Mouse (Mus musculus): ENCODE measurements at regions not wholly inside any gene's neighbourhood (a gene's known extent, or its start where the extent isn't known, plus 50 kb on each side); places are given as distances from the start of the nearest gene placed in this dataset.

GRCm38 (mm10) chr10:91734691-91735090 lies 553.6 kb upstream of the Tmpo start:
- Histone ChIP-seq H3K36me3 (ENCODE audit: control insufficient read depth, insufficient read depth, low read length) (no peaks in the 10 kb centered on the region), H3K4me3 (ENCODE audit: insufficient read depth, low read depth, low read length) (no peak overlapping the region), H3K9ac (ENCODE audit: low read depth, low read length) (no peak overlapping the region), H3K27ac (replicated peaks; ENCODE audit: insufficient read depth, low read depth, low read length) (no peak overlapping the region), H3K27me3 (ENCODE audit: control insufficient read depth, insufficient read depth, low read length) (no peaks in the 10 kb centered on the region), H3K79me2 (ENCODE audit: control insufficient read depth, insufficient read depth, low read length) (no peaks in the 10 kb centered on the region), H3K4me1 (ENCODE audit: control insufficient read depth, insufficient read depth, low read length) (no peaks in the 10 kb centered on the region)
- WGBS: 76% methylated on average over 8 of the region's 8 CpGs
- no peak for DNase-seq (ENCODE audit: extremely low read depth, low read depth, low spot score)
- TF ChIP-seq POLR2A (IDR thresholded peaks at IDR 0.05; ENCODE audit: extremely low read depth, insufficient read depth, low read length) (no peak), CTCF (IDR thresholded peaks at IDR 0.05; ENCODE audit: low read depth, low read length) (no peak)

- WGBS: 49% methylated on average over 9 of the region's 9 CpGs
- DNase-seq (ENCODE audit: extremely low read depth, low read depth, low spot score): no peak
- Histone ChIP-seq H3K4me1 (ENCODE audit: control insufficient read depth, insufficient read depth, low read length) (no peaks in the 10 kb centered on the region), H3K27me3 (ENCODE audit: control insufficient read depth, insufficient read depth, low read length) (no peaks in the 10 kb centered on the region), H3K36me3 (ENCODE audit: control insufficient read depth, insufficient read depth, low read length) (no peaks in the 10 kb centered on the region), H3K79me2 (ENCODE audit: control insufficient read depth, insufficient read depth, low read length) (no peaks in the 10 kb centered on the region), H3K9ac (ENCODE audit: low read depth, low read length) (no peak overlapping the region), H3K27ac (replicated peaks; ENCODE audit: insufficient read depth, low read depth, low read length) (no peak overlapping the region), H3K4me3 (ENCODE audit: insufficient read depth, low read depth, low read length) (no peak overlapping the region)
- TF ChIP-seq POLR2A (IDR thresholded peaks at IDR 0.05; ENCODE audit: extremely low read depth, insufficient read depth, low read length) (no peak), CTCF (IDR thresholded peaks at IDR 0.05; ENCODE audit: low read depth, low read length) (no peak)
Observed at GRCm38 (mm10) chr10:91732007-91732589, 551.0 kb upstream of the Tmpo start.

GRCm38 (mm10) chr10:91730062-91730461 lies 548.9 kb upstream of the Tmpo start:
- no peak for DNase-seq (ENCODE audit: extremely low read depth, low read depth, low spot score)
- 89% methylated on average over 6 of the region's 6 CpGs for WGBS
- Histone ChIP-seq H3K36me3 (ENCODE audit: control insufficient read depth, insufficient read depth, low read length) (no peaks in the 10 kb centered on the region), H3K79me2 (ENCODE audit: control insufficient read depth, insufficient read depth, low read length) (no peaks in the 10 kb centered on the region), H3K9ac (ENCODE audit: low read depth, low read length) (no peak overlapping the region), H3K27ac (replicated peaks; ENCODE audit: insufficient read depth, low read depth, low read length) (no peak overlapping the region), H3K27me3 (ENCODE audit: control insufficient read depth, insufficient read depth, low read length) (no peaks in the 10 kb centered on the region), H3K4me3 (ENCODE audit: insufficient read depth, low read depth, low read length) (no peak overlapping the region), H3K4me1 (ENCODE audit: control insufficient read depth, insufficient read depth, low read length) (no peaks in the 10 kb centered on the region)
- TF ChIP-seq POLR2A (IDR thresholded peaks at IDR 0.05; ENCODE audit: extremely low read depth, insufficient read depth, low read length) (no peak), CTCF (IDR thresholded peaks at IDR 0.05; ENCODE audit: low read depth, low read length) (no peak)

GRCm38 (mm10) chr10:91719561-91720371 lies 538.7 kb upstream of the Tmpo start:
- H3K4me1 ChIP-seq (ENCODE audit: control insufficient read depth, insufficient read depth, low read length): no peaks in the 10 kb centered on the region
- WGBS: 87% methylated on average over 9 of the region's 9 CpGs
- H3K27ac ChIP-seq (replicated peaks; ENCODE audit: insufficient read depth, low read depth, low read length): no peak overlapping the region
- H3K27me3 ChIP-seq (ENCODE audit: control insufficient read depth, insufficient read depth, low read length): 0 out of 2 replicates have a peak, but pooled peaks cover 2% of the 10 kb centered on the region
- H3K9ac ChIP-seq (ENCODE audit: low read depth, low read length): no peak overlapping the region
- no peaks in the 10 kb centered on the region for H3K79me2 ChIP-seq (ENCODE audit: control insufficient read depth, insufficient read depth, low read length)
- no peak for DNase-seq (ENCODE audit: extremely low read depth, low read depth, low spot score)
- no peak overlapping the region for H3K4me3 ChIP-seq (ENCODE audit: insufficient read depth, low read depth, low read length)
- no peaks in the 10 kb centered on the region for H3K36me3 ChIP-seq (ENCODE audit: control insufficient read depth, insufficient read depth, low read length)
- TF ChIP-seq CTCF (IDR thresholded peaks at IDR 0.05; ENCODE audit: low read depth, low read length) (no peak), POLR2A (IDR thresholded peaks at IDR 0.05; ENCODE audit: extremely low read depth, insufficient read depth, low read length) (no peak)

- DNase-seq (ENCODE audit: extremely low read depth, low read depth, low spot score): no peak
- Histone ChIP-seq H3K4me1 (ENCODE audit: control insufficient read depth, insufficient read depth, low read length) (no peaks in the 10 kb centered on the region), H3K4me3 (ENCODE audit: insufficient read depth, low read depth, low read length) (no peak overlapping the region), H3K79me2 (ENCODE audit: control insufficient read depth, insufficient read depth, low read length) (no peaks in the 10 kb centered on the region), H3K27ac (replicated peaks; ENCODE audit: insufficient read depth, low read depth, low read length) (no peak overlapping the region), H3K27me3 (ENCODE audit: control insufficient read depth, insufficient read depth, low read length) (0 out of 2 replicates have a peak, but pooled peaks cover 2% of the 10 kb centered on the region), H3K9ac (ENCODE audit: low read depth, low read length) (no peak overlapping the region), H3K36me3 (ENCODE audit: control insufficient read depth, insufficient read depth, low read length) (no peaks in the 10 kb centered on the region)
- 92% methylated on average over 7 of the region's 7 CpGs for WGBS
- no peak for TF ChIP-seq CTCF (IDR thresholded peaks at IDR 0.05; ENCODE audit: low read depth, low read length)
- TF ChIP-seq POLR2A (IDR thresholded peaks at IDR 0.05; ENCODE audit: extremely low read depth, insufficient read depth, low read length): no peak
Observed at GRCm38 (mm10) chr10:91716604-91717003, 535.5 kb upstream of the Tmpo start.

- Histone ChIP-seq H3K4me1 (ENCODE audit: control insufficient read depth, insufficient read depth, low read length) (no peaks in the 10 kb centered on the region), H3K4me3 (ENCODE audit: insufficient read depth, low read depth, low read length) (no peak overlapping the region), H3K36me3 (ENCODE audit: control insufficient read depth, insufficient read depth, low read length) (no peaks in the 10 kb centered on the region), H3K79me2 (ENCODE audit: control insufficient read depth, insufficient read depth, low read length) (no peaks in the 10 kb centered on the region), H3K27ac (replicated peaks; ENCODE audit: insufficient read depth, low read depth, low read length) (no peak overlapping the region), H3K27me3 (ENCODE audit: control insufficient read depth, insufficient read depth, low read length) (0 out of 2 replicates have a peak, but pooled peaks cover 2% of the 10 kb centered on the region), H3K9ac (ENCODE audit: low read depth, low read length) (no peak overlapping the region)
- WGBS: 84% methylated on average over 3 of the region's 3 CpGs
- TF ChIP-seq POLR2A (IDR thresholded peaks at IDR 0.05; ENCODE audit: extremely low read depth, insufficient read depth, low read length): no peak
- TF ChIP-seq CTCF (IDR thresholded peaks at IDR 0.05; ENCODE audit: low read depth, low read length): no peak
- no peak for DNase-seq (ENCODE audit: extremely low read depth, low read depth, low spot score)
Observed at GRCm38 (mm10) chr10:91714648-91715047, 533.5 kb upstream of the Tmpo start.

Data from liver, adult 2 months (tissue).